Mouse (Mus musculus) embryonic facial prominence, embryonic 15.5 days (tissue): ENCODE measurements at regions not wholly inside any gene's neighbourhood (a gene's known extent, or its start where the extent isn't known, plus 50 kb on each side); places are given as distances from the start of the nearest gene placed in this dataset.

ENCODE experiments used
- ATAC-seq: fragments of 200-750 bp; cut with Nextera tagmentation; 2 replicates; pipeline ENCODE4 v1.8.0; 2017; ENCODE audit warnings: low read depth, moderate TSS enrichment; ENCODE audit not compliant: insufficient number of reproducible peaks, low FRiP score, low TSS enrichment
- H3K27ac ChIP-seq: fragments of 300-500 bp; sonication (generic); replicated peaks from 2 replicates; pipeline ENCODE4 v1.5.1; 2015; ENCODE audit warnings: mild to moderate bottlenecking, inconsistent platforms
- H3K27me3 ChIP-seq: fragments of 300-500 bp; sonication (generic); 2 replicates; pipeline ENCODE4 v1.6.1; 2015; ENCODE audit warnings: inconsistent platforms
- H3K36me3 ChIP-seq: fragments of 300-500 bp; sonication (generic); 2 replicates; pipeline ENCODE4 v1.6.1; 2015; ENCODE audit warnings: mild to moderate bottlenecking, inconsistent platforms
- H3K4me1 ChIP-seq: fragments of 300-500 bp; sonication (generic); 2 replicates; pipeline ENCODE4 v1.6.1; 2015; ENCODE audit warnings: inconsistent platforms
- H3K4me2 ChIP-seq: fragments of 300-500 bp; sonication (generic); replicated peaks from 2 replicates; pipeline ENCODE4 v1.6.1; 2015; ENCODE audit warnings: mild to moderate bottlenecking, inconsistent platforms
- H3K4me3 ChIP-seq: fragments of 300-500 bp; sonication (generic); replicated peaks from 2 replicates; pipeline ENCODE4 v1.5.1; 2015; ENCODE audit warnings: mild to moderate bottlenecking, inconsistent platforms
- H3K9ac ChIP-seq: fragments of 300-500 bp; sonication (generic); 2 replicates; pipeline ENCODE4 v1.6.1; 2015; ENCODE audit warnings: inconsistent platforms
- H3K9me3 ChIP-seq: fragments of 300-500 bp; sonication (generic); replicated peaks from 2 replicates; pipeline ENCODE4 v1.6.1; 2016; ENCODE audit warnings: inconsistent platforms
- WGBS: fragments of 180-500 bp; shearing (Covaris S2); methylation state at CpG from one replicate; pipeline ENCODE4 v1.1.7; 2015; 5-methylcytosine and 5-hydroxymethylcytosine counted together

DNA sequence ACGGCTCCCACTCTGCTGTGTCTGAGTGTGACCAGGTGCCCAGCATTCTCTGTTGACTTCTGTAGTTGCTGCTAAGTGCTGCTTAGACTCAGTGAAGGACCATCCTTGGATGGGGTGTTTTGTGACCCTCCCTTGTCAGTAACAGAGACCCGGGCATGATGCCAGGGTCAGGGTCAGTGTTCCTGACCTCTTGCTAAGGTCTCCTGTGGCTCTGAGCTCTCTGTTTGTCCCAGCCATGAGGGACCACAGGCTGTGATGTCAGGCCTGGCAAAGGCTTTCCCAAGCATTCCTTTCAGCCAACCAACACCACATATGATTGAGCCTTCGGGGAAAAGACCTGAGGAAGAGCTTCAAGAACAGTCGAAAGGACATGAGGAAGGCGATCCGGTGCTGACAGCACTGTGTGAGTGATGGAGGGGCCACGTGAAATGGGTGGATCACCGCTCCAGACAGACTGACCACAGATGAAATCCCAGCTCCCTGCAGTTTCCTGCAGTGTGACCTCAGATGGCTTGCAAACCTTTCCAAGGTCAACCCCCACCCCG, 56.7 kb upstream of the Itga11 start:
- no peaks in the 10 kb centered on the region for H3K27me3 ChIP-seq
- H3K4me2 ChIP-seq: no peak overlapping the region
- no peak for ATAC-seq
- H3K9ac ChIP-seq: no peak overlapping the region
- H3K4me3 ChIP-seq: no peak overlapping the region
- no peak overlapping the region for H3K27ac ChIP-seq
- 64% methylated on average over 9 of the region's 9 CpGs for WGBS
- no peaks in the 10 kb centered on the region for H3K9me3 ChIP-seq
- H3K36me3 ChIP-seq: no peaks in the 10 kb centered on the region
- H3K4me1 ChIP-seq: no peaks in the 10 kb centered on the region

DNA sequence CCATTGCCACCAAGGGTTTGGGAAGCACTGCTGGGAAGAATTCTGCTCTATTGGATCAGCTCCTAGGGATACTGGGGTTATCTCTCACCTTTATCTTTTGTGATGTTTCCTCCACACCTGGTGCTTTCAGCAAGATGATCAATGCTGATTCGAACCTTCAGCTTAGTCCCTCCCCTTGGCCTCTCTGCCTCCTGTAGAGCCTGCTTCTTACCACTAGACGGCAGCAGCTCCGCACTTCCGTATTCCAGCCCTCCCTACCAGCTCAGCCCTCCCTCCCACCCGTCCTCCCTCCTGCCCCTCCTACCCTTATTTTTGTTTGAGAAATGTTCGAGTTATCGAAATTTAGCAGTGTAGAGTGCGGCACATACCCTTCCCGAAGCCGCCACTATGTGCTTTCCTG, 55.5 kb upstream of the Itga11 start:
- Histone ChIP-seq H3K27me3 (no peaks in the 10 kb centered on the region), H3K9me3 (no peaks in the 10 kb centered on the region), H3K27ac (no peak overlapping the region), H3K4me3 (no peak overlapping the region), H3K9ac (no peak overlapping the region), H3K4me2 (no peak overlapping the region), H3K36me3 (no peaks in the 10 kb centered on the region), H3K4me1 (no peaks in the 10 kb centered on the region)
- no peak for ATAC-seq
- 70% methylated on average over 10 of the region's 10 CpGs for WGBS

DNA sequence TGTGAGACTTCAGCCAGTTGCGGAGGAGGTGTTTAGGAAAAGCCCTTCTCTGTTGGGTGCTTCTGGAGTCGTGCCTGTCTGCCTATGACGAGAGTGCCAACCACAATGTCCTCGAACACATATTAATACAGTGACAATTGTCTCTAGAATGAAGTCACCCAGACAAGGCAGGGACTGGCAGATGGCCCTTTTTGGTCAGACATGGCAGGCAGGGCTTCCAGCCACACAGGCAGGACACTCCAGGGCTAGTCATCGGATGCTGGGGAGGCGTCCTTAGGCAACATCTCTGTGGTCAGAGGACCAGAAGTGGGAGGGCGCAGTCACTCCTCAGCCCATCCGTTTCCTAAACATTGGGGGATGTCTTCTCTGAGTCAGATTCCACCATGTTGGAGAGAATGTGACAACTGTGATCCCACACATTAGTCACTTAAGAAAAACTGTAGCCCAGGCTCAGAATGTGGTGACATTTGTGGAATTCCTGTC, 53.0 kb upstream of the Itga11 start:
- Histone ChIP-seq H3K4me2 (no peak overlapping the region), H3K4me3 (no peak overlapping the region), H3K9ac (no peak overlapping the region), H3K9me3 (no peaks in the 10 kb centered on the region), H3K27me3 (no peaks in the 10 kb centered on the region), H3K36me3 (no peaks in the 10 kb centered on the region), H3K27ac (no peak overlapping the region), H3K4me1 (peaks cover 3% of the 10 kb centered on the region; the same call in 1 of the 2 replicates)
- no peak for ATAC-seq
- 72% methylated on average over 8 of the region's 8 CpGs for WGBS

DNA sequence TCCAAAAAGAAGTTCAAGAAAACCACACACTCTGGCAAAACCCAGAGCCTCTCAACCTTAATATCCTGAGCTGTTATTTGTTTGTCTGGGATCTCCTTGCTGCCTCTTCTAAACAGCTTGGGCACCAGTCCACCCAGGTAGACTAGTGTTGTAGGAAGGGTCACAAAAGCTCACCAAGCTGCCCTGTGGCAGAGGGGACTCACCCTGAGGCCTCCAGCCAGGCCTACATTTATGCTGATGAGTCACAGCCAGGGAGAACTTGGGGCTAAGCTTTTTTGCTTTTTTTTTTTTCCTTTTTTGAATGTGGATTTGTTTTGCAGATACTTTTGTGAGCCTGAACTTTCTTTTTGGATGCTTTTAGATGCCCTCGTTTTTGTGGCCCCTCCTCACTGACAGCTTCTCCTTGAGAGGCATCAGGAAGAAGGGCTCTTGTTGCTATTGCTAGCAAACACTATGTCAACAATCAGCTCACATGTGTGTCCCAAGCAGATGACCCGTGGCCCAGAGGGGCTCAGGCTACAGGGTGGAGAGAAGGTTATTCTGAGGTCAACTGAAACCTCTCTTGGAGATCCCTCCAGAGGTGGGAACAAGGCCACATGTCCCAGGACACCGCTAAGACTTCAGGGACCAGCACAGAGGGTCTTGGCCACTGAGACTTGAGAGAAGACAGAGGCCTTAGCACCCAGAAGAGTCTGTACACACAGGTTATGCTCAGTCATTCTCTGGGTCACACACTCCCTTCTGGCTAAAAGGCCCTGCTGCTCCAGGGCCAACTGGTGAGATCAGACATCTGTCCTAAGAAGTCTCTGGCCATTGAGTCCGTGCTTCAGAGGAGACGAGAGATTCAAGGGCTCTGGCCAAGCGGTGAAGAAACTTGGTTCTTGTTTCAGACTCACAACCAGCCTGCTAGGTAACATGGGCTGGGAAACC, 50.3 kb upstream of the Itga11 start:
- Histone ChIP-seq H3K4me3 (no peak overlapping the region), H3K36me3 (no peaks in the 10 kb centered on the region), H3K4me1 (peaks cover 3% of the 10 kb centered on the region; the same call in 1 of the 2 replicates), H3K27me3 (no peaks in the 10 kb centered on the region), H3K9me3 (no peaks in the 10 kb centered on the region), H3K9ac (no peak overlapping the region), H3K4me2 (no peak overlapping the region), H3K27ac (no peak overlapping the region)
- ATAC-seq: no peak
- WGBS: 65% methylated on average over 6 of the region's 6 CpGs
